Mouse (Mus musculus): ENCODE measurements around the gene Mnd1. TPM values are rescaled to one million over a fixed set of nuclear protein-coding genes. Genes with fewer than 3 reads are reported as not detected.

Gene Mnd1
- polyA plus RNA-seq, 1 experiment from 2014 or later, result 14.9 TPM

DNA sequence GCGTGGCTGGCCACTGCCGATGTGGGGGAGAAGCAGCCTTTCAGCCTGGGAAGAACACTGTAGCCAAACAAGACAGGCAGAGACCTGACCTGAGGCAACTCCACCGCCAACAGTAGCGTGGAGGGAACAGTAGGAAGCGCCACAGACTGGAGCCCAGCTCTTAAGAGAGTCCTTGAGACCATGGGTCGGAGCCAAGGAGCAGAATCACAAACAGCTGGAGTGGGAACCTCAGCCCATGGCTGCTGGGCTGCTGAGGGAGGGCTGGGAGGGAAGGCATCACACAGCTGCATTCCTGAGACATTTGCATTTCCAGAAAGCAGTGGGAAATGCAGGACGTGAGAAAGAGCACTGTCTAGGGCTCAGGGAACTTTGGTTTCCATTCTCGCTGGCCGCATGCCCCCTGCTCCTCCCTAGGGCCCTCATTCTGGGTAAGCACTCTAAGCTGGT, 106.8 kb downstream of the Mnd1 start:
- no peak for DNase-seq (ENCODE audit: low spot score)

DNA sequence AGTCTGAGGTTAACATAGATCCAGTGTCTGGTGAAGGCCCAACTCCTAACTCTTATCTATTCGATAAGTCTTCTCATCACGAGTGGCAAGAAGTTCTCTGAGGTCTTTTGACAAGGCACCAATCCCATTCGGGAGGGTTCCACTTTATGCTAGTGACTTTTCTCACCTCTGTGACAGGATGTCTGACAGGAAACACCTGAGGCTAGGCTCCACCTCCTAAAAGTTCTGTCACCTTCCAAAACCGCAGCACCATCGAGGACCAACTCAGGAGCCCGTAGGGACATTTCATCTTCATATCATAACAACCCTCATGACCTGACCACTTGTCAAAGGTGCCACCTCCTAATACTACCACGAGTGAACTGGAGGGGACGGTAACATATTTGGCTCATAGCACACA, 109.4 kb downstream of the Mnd1 start:
- DNase-seq (ENCODE audit: low spot score), result peak; percentile 31

DNA sequence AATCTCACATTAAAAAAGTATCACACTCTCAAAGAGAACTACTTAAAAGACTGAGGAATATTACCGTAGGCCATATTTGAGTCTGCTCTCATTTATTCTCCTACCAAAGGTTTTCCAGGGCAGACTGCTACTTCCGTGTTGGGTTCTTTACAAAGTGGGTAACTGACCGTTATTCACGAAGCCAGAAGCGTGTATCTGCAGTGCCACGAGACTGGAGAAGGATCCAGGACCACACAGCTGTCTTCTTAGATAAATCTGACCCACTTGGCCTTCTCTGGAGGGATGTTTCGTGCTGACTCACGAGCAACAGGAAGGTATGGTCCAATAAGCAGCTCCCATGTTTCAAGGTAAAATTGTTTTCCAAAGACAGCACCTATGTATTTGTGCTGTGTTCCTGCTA, 113.8 kb downstream of the Mnd1 start:
- no peak for DNase-seq (ENCODE audit: low spot score)

DNA sequence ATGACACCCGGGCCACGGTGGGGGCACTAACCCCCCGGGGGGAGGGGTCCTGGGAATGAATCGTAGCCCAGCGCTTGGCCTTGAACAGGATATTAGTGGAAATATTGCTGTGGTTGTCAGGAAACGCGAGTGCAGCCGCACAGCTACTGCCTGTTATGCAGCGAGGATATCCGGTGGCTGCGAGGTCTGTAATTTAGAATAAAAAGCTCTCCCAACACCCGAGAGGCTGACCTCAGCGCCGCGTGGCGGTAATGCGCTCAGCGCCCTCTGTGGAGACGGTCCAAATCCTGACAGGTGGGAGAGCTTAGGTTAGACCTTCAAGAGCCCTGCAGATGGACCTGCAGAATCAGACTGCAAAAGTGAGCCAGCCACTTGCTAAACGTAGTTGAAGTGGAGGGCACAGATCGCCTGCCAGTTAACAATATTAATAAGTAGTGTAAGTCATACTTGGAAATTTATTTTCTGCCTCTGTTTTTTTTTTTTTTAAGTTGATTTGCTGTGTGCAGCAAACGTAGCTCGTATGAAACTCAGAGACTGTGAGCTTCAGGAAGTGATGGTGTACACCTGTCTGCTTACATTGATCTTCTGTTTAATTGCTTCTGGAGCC, 115.0 kb downstream of the Mnd1 start:
- DNase-seq (ENCODE audit: low spot score), result peak; percentile 66

GRCm38 (mm10) chr3:84039646-84040475, 115.7 kb downstream of the Mnd1 start, which contains the start of gene Tmem131l:
Gene Tmem131l (minus strand): TSS chr3:84040175.
- DNase-seq (ENCODE audit: low spot score), result peak; percentile 89

DNA sequence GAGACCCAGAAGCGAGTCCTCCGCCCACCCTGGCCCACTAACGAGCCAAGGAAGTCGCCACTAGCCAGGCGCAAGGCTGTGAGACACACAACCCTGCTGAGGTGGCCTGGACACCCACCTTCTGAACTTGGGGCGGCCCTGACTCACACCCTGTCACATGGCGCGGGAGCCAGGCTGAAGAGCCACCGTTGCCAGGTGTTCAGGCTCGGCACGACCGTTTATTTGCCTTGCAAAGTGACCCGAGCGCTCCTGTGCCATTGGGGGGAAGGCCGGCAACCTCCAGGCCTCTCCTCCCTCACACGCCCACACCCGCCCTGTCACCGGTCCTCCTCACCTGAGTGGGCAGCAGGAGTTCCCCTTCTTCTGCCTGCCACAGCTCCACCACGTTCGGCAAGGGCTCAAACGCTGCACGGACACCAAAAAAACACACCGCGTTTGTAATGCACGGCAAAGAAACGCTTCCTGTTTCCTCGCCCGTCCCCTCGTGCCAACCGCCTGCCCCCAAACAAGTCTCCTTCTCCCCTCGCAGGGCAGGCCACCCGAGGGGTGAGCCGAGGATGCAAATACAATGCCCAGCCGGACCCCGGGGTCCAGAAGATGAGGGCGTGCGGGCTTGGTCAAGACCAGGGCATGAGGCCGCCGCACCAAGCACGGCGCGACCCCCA, 116.5 kb downstream of the Mnd1 start:
- DNase-seq (ENCODE audit: low spot score), result no peak

GRCm38 (mm10) chr3:84038126-84038525, 117.5 kb downstream of the Mnd1 start:
- DNase-seq (ENCODE audit: low spot score), result no peak

Other genes with a start within 250 kb of the Mnd1 start
- gene Tmem131l, start 115.6 kb downstream of the Mnd1 start, polyA plus RNA-seq (2015; fragmentation: Nextera tagmentation; extraction: Ambion mirVana), result 126 and 132 TPM in 2 replicates
- 0.13 TPM in 1 of 2 replicates, not detected in the other for gene Gm6525, start 18.3 kb upstream of the Mnd1 start, polyA plus RNA-seq (2015; fragmentation: Nextera tagmentation; extraction: Ambion mirVana)
- 1.3 and 1.9 TPM in 2 replicates for gene Trim2, start 151.1 kb upstream of the Mnd1 start, polyA plus RNA-seq (2015; fragmentation: Nextera tagmentation; extraction: Ambion mirVana)